Mouse (Mus musculus) cerebral cortex, adult 2 months (tissue): Measurements from ENCODE around the gene Dbnl.

Experiments
- WGBS: fragments of 180-500 bp; shearing (Covaris S2); methylation state at CpG from one replicate; pipeline ENCODE4 v1.1.7; 2018; 5-methylcytosine and 5-hydroxymethylcytosine counted together

The Dbnl gene

DNA sequence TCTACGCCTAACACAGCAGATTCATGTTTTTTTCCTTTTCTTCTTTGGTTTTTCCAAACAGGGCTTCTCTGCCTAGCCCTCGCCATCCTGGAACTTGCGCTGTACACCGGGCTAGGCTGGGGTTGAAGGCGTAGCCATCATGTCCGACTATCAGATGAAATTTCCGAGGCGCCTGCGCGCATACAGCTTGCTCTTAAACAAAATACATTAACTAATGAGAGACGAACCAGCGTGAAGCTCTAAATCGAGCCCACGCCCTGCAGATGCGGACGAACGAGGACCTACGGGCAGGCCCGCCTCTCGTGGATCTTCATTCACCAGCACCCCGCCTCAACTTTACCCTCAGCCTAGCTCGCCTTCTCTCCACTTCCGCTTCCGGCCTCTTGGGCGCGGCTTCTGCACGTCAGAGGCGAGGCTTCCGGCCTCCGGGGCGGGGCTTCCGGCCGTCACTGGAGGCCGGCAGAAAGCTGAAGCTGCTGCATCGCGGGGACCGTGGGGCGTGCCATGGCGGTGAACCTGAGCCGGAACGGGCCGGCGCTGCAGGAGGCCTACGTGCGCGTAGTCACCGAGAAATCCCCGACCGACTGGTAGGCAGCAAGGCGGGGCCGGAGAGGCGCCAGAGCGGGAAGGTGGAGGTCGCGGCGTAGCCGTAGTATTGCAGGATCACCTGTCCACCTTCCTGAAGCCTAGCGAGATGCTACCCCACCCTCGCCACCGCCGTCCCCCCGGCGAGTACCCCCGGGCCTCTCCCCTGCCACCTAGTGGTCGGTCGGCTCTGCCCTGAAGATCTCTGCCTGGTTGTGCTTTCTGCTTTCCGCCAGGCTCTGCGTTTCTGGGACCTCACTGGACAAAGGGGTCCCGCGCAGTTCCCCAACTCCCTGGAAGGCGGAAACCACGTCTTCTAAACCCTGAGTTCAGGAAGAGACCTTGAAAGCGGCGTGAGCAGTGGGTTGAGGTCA lies at the start of gene Dbnl:
Gene Dbnl, plus strand, starts transcription at position 433 of the 959 bp plus-strand sequence.
- WGBS = under 1% methylated on average over 74 of the region's 74 CpGs

DNA sequence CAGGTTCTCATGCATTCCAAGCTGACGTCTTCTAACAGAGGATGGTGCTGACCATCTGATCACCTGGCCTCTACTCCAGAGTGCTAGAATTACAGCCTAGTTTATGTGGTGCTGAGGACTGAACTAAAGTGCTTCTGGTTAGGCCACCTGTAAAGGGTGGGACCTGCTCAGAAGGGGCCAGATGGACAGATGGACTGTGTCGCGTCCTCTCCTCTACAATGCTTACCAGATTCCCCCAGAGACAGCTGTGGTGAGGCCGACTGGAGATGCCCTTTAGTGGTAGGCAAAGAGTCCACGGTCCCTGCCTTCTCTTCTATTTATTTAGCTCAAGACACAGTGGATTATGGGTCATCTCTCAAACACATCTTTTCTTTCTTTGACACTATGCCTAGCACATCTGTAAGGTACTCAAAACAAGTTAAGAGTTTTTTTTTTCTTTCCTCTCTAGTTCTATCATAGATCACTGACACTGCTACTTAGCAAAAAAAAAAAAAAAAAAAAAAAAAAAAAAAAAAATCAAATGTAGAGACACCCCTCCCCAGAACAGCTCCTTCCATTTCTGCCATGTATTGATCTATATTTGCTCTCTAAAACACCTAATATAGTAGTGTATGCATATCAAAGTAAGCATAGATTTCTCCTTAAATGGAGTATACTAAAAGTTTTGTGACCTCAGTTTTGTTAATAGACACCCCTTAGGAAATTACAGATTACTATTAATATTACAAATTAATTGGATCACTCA lies 49.2 kb upstream of the Dbnl start:
- WGBS = 56% methylated on average over 5 of the region's 5 CpGs

DNA sequence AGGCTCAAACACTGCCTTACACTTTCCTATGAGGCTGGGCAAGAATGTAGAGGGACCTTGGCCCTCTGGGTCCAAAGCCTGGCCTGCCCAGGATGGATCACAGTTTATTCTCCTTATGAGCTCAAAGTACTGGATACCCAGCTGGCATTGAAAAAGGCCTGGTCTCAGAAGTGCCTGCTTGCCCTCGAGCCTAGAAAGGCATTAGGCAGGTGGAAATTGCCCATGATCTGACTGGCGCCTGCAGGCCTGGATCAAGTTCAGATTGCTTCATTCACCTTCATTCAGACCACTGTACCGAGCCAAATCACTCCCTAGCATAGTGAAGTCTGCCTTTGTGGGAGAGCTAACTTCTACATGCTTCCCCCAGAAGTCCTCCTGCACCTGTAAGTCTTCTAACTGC lies 48.4 kb upstream of the Dbnl start:
- WGBS = 21% methylated on average over 3 of the region's 3 CpGs

DNA sequence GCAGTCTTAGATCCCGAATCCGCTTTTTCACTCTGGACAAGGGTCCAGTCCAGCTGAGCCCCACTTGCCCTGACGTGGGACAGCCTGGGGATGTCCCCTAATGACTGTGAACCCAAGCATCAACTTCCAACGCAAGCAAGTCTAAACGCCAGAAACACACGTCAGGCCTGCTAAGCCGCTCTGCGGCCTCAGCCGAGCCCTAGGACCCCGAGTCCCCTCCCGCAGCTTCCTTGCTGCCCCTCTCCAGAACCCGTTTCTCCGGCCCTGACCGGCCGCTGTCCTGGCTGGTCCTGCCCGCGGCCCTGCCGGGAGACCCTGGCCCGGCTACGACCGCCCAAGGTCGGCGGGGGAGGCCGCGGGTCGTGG lies 47.7 kb upstream of the Dbnl start:
- under 1% methylated on average over 26 of the region's 26 CpGs for WGBS

DNA sequence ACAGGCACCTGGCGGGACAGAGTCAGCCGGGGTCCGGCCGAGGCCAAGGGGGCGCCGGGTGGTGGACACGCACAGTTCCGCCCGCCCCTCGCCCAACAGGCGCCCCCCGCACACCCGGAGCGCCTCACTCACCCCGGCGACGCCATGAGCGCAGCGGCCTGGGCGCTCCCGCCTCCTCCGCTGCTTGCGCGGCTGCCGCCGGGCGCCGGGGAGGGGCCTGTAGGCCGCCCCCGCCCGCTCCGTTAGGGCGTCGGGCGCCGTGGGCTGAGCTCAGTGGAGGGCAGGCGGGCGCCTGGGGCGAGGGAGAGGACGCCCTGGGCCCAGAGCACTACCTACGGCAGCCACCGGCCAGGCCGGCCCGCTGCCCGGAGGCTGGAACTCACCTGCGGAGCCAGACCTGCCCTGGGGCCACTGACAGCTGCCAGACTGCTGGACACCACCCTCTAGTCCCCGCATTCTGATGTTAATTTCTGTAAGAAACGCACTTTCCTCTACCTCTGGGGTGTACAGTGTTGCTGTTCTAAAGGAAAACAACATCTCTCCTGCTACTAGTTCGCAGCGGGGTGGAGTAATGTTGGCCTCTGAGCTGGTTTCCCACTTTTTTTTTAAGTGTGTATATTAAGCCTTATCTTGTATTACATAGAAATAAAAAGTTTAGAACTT lies 47.2 kb upstream of the Dbnl start:
- under 1% methylated on average over 50 of the region's 50 CpGs for WGBS

DNA sequence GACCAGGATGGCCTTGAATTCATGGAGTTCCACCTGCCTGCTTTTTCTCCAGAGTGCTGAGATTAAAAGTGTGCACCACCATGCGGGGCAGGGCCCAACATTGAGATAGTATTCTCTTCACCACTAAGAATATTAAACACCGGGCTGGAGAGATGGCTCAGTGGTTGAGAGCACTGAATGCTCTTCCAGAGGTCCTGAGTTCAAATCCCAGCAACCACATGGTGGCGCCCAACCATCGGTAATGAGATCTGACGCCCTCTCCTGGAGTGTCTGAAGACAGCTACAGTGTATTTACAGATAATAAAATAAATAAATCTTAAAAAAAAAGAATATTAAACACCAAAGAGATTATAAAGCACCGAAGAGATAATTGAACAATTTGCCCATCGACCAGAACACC lies 46.2 kb upstream of the Dbnl start:
- 76% methylated on average over 7 of the region's 7 CpGs for WGBS

DNA sequence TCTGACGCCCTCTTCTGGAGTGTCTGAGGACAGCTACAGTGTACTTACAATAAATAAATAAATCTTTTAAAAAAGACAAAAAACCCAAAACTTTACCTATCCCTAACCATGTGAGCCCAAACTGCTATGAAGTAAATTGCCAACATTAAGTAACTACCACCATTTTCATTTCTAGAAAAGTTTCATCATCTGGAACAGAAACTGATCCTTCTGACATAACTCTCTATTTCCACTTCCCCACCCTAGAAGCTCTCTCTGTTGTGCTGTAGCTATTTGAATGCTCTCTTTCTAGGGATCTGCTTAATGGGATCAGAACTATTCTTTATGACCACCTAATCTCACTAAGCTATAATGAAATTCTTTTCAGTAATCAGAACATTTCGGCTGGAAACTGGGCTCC lies 43.3 kb upstream of the Dbnl start:
- 74% methylated on average over 2 of the region's 2 CpGs for WGBS

DNA sequence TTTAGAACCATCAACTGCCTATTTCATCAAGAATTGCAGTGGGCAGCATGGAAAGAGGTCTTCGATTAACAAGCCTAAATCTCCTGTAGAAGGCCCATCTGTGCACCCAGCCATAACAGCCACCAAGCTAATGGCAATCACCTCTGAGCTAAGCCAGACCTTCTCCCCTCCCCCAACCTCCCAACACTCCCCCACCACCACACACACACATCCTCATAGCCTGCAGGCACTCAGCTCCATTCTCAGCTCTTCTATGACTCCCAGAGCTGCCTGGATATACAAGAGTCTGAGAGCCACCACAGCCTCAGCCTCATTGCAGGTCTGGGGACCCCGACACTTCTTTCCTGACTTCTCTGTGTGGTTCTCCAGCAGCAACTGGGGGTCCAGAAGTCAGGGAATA lies 34.5 kb upstream of the Dbnl start:
- WGBS = 97% methylated on average over 2 of the region's 2 CpGs

DNA sequence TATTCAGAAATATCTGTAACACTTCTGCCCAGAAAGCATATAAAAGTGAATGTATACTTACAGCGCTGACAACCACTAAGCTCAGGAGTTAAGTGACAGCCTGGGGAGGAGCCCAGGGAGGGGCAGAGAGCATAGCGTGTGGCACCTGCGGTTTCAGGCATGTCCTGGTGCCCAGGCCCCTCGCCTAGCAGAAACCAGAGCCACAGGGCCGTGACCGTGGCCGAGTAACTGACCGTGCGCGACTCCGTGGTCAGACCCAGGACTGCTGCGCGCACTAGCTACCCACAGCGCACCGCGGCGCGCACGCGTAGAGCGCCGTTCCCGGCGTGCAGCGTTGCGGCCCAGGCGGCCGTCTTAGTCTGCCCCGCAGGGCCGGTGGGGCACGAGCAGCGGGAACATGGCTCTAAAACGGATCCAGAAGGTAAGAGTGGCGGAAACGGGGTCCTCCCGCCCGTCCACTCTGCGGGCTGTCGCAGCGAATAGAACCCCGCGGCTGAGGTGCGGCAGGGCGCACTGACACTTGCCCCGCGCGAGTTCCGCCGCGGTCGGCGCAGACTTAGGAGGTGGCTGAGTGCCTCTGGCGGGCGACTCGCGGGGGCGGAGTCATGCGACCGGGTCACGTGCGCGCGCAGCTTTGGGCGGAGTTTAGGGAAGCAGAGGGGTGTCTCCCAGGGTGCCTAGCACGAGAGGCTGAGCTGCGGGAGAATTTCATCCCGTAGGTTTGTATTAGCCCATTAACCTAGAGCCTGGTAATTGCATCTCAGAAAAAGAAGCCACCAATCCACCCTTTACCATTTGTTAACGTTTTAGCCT lies 26.3 kb upstream of the Dbnl start, which contains the start of gene Urgcp:
Gene Urgcp, minus strand, starts transcription at position 557 of the 813 bp plus-strand sequence.
- WGBS = under 1% methylated on average over 68 of the region's 68 CpGs

DNA sequence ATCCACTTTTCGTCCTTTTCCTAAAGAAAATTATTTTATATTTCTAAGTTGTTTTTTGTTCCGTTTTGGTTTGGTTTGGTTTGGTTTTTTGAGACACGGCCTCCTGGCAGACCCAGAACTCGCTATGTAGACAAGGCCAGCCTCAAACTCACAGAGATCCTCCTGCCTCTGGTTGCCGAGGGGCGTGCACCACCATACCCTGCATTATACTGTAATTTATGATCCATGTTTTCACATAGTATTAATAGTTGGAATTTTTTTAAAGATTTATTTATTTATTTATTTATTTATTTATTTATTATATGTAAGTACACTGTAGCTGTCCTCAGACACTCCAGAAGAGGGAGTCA lies 25.7 kb upstream of the Dbnl start:
- 11% methylated on average over 6 of the region's 6 CpGs for WGBS

DNA sequence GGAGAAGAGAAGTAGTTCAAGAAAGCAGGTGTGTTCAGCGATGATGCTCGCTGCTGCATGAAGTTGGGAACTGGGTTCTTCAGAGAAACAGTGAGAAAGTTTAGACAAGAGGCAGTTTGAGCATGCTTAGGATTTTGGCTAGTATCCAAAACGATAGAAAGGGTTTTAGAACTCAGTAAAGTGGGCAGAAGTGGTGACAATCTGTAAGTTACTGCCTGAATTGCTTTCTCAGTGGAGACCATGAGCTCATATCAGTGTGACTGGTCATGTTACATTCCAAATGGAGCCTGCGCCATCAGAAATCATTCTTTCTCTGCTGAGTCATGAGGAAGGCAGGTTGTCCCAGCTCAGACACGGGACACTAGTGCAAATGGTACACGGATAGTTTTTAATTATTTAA lies 22.3 kb upstream of the Dbnl start:
- WGBS = 88% methylated on average over 6 of the region's 6 CpGs

DNA sequence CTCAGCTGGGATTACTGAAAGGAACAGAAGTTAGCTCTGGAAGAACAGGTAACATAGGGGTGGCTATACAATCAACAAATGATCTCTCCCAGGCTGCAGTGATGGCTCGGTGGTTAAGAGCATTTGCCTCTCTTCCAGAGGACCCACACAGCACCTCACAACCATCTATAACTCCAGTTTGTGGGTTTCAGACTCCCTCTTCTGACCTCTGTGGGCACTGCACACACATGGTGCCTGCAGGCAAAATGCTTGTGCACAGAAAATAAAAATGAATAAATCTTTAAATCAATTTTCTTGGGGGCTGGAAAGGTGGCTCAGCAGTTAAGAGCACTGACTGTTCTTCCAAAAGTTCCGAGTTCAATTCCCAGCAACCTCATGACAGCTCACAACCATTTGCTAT lies 9.8 kb upstream of the Dbnl start:
- 86% methylated on average over 2 of the region's 2 CpGs for WGBS

DNA sequence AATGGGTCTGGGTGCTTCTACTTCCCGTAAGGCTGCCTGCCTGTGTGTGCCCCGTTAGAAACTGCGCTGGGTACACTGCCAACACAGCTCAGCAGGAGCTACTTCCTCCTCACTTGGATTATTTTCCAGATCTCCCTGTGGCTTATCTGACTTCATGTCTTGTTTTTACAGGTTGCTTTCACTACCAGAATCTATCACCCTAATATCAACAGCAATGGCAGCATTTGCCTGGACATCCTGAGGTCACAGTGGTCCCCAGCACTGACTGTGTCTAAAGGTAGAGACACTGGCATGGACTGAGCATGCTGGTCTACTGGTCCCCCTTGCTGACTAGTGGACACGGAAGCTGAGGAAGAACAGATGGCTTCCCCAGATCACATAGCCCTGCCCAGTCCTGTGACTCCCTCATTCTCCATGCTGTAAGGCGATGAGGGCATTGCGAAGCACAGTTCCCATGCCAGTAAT lies 8.2 kb upstream of the Dbnl start:
- WGBS = 64% methylated on average over 6 of the region's 6 CpGs

DNA sequence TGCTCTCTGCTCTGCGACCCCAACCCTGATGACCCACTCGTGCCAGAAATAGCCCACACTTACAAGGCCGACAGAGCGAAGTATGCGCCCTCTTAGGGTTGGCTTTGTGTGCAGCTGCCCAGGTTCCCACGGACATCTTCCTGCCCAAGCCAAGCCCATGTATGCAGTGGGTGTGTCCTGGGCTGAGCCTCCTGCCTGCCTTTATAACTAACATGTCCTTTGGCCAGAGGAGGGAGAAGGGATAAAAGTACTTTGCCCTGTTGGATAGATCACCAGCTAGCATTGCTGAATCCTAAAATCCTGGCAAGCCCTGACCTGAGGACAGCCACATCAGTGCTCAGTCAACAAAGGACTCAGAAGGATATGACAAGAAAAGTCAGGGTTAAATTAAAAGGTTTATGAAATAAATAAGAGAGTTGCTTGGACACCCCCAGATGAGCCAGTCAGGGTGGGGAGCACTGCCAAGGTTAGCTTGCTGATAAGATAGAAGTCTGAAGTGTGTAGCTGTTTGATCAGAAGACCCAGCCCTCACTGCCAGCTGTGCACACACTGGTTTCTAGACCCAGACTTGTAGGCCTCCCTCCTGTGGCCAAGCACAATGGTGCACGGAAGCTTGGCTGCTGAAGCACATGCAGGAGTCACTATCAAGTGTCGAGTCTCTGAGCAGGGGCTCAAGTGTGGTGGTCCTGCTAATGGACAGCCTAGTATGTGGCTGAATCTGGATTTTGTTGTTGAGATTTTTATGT lies 5.9 kb upstream of the Dbnl start:
- 80% methylated on average over 8 of the region's 8 CpGs for WGBS

DNA sequence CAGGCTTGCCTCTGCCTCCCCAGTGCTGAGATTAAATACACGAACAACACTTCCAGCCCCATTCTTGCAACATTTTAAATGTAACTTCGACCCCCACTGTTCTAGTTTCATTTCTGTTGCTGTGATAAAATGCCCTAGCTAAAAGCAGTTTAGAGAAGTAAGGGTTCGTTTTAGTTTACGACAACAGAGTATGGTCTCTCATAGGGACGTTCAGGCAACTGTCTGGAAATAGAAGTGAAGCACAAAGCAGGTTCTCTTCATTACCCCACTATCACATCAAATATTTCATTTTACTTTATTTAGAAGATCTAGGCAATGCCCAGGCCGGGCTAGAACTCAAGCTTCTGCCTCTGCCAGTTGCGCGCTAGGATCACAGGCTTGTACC lies 625 bp upstream of the Dbnl start:
- 29% methylated on average over 8 of the region's 8 CpGs for WGBS

DNA sequence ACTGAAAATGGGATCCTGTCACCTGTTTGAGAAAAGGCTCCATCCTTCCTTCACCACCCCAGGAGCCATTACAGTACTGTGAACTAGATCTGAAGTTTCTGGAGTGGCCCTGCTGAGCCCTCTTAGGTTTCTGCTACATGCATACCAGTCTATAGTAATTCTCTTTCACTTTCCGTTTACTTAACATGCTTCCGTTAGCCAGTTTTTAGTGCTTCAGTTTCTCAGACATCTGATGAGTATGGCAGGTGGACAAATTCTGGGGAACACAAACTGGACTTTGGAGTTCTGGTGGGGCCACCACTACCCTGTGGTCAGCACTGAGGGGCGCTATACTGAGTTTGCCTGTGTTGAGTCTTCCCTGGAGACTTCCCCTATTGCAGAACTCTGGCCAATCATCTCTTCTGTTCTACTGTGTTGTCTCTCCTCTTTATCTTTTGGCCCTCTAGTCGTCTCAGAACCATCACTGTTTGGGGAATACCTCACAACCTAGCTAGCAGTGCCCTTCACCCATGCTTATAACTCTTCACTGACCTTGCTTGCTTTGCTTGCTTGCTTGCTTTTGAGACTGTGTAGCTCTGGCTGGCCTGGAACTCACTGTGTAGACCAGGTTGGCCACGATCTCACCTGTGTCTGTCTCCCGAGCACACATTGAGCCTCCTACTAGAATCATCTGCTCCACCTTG lies 924 bp downstream of the Dbnl start:
- WGBS = 58% methylated on average over 6 of the region's 6 CpGs

DNA sequence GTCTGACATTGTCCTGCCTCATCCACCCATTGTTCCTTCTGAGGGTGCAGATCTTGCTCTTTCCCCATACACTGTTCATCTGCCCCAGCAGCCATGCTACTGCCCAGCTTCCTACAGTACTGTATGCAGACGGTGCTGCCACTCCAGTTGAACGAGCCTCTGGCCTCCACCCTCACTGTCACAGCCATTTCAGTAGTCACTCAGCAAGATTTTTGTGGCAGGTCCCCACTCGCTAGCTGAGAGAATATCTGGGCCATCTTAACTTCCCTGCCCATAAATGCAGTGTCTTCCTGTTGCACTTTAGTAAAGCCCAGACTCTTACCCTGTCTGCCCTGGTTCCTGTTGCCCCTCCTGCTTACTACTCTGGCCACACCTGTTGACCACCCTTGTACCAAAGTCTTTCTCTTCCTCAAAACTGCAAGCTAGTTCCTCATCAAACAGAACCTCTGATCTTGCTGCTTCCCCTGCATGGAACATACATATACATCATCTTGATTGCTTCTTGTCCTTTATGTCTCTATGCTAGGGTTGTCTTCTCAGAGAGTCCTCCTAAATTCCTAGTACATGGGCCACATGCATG lies 1.6 kb downstream of the Dbnl start:
- WGBS = 66% methylated on average over 3 of the region's 3 CpGs

DNA sequence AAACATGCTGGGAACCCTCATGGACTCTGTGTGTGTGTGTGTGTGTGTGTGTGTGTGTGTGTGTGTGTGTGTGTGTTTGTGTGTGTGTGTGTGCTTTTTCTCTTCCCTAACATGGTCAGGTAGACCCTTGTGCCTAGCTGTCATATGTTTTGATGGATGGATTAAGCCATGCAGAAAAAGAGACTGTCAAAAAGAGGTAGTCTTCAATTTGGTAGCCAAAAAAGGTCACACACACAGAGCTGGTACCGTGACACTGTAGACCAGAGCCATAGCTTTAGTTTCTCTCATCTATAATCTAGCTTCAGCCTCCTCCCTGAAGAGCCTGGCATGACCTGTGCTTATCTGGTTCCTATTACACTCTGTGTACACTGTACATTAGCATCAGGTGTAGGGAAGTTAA lies 2.1 kb downstream of the Dbnl start:
- 86% methylated on average over 1 of the region's 1 CpGs for WGBS

DNA sequence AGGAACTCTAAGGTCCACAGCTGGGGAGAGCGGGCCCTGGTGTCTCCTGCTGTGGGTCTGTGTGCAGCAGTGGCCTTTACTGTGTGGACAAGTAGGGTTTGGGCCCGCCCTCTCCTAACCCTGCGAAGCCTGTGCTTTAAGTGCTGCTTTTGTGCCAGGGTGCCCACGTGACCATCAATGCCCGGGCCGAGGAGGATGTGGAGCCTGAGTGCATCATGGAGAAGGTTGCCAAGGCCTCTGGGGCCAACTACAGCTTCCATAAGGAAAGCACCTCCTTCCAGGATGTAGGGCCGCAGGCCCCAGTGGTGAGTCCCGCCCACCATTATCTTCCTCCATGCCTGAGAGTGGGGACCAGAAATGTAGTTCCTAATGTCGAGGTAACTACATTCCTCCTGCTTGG lies 7.0 kb downstream of the Dbnl start:
- WGBS = 76% methylated on average over 9 of the region's 9 CpGs

DNA sequence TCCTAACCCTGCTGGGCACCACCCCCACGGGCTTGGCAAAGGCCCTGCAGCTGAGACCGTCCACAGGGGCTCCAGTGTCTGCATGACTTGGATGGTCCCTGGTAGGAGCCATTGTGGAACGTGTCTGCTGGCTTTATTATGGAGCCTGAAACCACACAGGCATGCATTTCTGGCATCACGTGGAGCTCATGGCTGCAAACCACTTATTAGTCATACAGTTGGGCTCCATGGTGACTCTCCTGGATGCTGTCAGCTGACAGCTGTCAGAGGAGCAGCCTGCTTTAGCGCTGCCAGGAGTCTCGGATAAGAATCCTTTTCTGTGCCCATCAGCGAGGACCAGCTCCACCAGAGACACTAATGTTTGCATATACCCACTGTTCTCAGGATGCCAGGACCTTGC lies 7.4 kb downstream of the Dbnl start:
- 52% methylated on average over 7 of the region's 7 CpGs for WGBS
